Mouse (Mus musculus) megakaryocyte, embryonic 14.5 days (primary cell): ENCODE results near the gene Itgb3bp.

Source experiments
- FLI1 ChIP-seq: IDR thresholded peaks from 2 replicates; pipeline ENCODE4 v1.6.1; 2012; ENCODE audit warnings: low read length, inconsistent platforms, mixed read lengths
- GATA1 ChIP-seq: IDR thresholded peaks from 3 replicates; pipeline ENCODE4 v1.6.1; 2012; ENCODE audit warnings: mixed read lengths, low read length, inconsistent platforms, borderline replicate concordance

GRCm38 (mm10) chr4:99944606-99945005 is 15.0 kb upstream of the Itgb3bp start:
- TF ChIP-seq GATA1 (no peak), FLI1 (no peak)
